Mouse (Mus musculus): Measurements from ENCODE around the gene Prf1.

Prf1 gene

GRCm38 (mm10) chr10:61337665-61338064 lies 40.0 kb downstream of the Prf1 start:
- no peak for DNase-seq (ENCODE audit: extremely low spot score)

DNA sequence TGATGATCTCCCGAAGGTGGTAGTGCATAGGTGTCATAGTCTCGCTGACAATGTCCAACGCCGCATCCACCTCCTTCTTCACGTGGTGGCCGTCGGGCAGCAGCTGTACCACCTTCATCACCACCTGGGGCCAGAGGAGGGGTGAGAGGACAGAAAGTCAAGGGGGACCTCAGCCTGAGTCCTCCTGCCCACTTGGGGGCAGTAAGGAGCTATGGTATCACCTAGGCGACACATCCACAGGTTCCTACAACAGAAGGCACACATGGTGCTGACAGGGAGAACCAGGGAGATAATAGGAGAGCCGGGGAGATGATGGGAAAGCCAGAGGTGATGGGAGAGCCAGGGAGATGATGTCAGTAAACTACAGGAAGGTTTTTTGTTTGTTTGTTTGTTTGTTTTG lies 41.6 kb downstream of the Prf1 start:
- no peak for DNase-seq (ENCODE audit: extremely low spot score)

DNA sequence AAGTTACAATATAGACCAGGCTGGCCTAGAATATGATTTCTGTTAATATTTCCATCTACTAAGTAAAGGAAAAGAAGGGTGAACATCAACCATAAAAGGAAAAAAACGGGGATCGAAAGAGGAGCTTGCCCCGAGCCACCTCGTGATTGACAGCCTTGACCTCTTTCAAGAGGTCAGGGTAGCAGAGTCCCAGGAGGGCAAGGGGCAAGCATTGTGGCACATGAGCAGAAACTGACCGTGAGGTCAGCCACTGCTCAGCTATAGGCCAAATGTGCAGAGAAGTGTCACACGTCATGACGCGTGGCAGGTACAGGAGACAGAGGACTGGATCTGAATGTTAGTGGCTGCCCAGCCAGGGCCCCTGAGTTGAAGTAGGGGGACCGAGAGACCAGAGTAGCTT lies 42.6 kb downstream of the Prf1 start:
- no peak for DNase-seq (ENCODE audit: extremely low spot score)

GRCm38 (mm10) chr10:61341045-61341444 lies 43.4 kb downstream of the Prf1 start:
- no peak for DNase-seq (ENCODE audit: extremely low spot score)

DNA sequence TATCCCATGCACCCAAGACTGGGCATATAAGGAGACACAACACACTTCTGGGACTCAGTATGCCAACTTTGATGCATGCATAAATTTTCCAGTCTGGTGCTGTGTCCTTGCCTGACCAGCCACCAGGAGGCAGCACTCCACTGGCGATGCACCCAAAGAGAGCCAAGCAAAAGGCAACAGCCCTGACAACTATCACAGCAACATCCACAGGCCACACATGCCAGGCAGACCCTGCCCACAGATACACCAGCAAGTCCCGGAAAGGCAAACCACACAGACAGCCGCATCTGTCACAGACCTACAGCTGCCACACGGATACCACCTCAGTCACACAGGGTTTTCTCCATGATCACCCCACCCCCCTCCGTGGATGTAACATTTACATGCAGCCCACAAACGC lies 43.9 kb downstream of the Prf1 start:
- peak; percentile 63 for DNase-seq (ENCODE audit: extremely low spot score)

- no peak for DNase-seq (ENCODE audit: extremely low spot score)
These were observed 45.1 kb downstream of the Prf1 start for GRCm38 (mm10) chr10:61342750-61343149.

DNA sequence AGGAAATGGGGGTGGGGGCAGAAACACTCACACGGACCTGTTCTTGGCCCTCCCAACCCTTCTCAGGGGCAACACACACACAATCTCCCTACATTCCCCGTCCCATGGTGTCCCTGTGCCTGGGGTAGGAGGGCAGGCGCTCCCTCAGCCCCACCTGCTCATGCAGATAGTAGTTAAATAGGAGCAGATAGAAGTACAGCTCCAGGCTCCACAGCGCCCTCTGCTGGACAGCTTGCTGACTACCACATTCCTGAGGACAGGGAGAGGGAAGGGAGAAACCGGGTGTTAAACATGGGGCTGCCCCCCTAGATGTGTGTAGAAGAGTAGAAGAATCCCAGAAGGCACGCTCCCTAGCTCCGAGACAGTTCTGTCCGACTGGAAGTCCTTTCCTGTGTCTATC lies 46.3 kb downstream of the Prf1 start:
- DNase-seq (ENCODE audit: extremely low spot score) = peak; percentile 62

DNA sequence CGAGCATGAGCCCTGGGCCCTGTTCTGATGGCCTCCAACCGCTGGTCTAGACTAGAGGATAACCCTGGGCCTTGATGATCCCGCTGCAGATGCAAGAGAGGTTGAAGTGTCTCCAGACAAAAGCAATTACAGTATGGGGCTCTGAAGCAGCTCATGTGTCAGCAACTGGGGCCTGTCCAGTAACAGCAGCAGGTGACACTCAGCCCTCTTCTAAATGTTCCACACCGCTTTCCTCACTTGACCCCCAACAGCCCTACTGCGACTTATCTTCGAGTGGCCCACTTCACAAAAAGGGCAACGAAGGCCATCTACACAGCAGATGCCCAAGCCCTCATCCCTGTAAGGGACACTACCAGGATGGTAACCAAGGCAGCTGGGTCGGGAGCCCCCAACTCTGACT lies 47.5 kb downstream of the Prf1 start:
- no peak for DNase-seq (ENCODE audit: extremely low spot score)

DNA sequence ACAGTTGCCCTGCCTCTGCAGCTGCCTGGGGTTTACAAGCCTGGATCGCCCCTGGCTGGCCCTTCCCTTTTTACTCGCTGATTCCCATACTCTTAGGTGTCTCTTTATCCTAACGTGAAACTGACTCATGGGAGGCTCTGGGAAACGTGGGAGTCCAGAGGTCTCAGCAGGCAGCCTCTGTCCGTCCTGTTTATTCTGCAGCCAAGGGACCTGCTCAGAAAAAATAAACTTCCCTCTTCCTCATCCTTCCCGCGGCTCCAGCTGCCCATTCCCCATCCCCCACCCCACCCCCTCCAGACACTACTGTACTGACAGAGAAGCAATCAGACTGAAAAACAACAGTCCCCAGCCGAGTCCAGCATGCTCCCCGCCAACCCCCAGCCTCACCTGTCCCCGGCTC lies 48.7 kb downstream of the Prf1 start:
- no peak for DNase-seq (ENCODE audit: extremely low spot score)

GRCm38 (mm10) chr10:61351216-61351615 lies 53.6 kb downstream of the Prf1 start:
- no peak for DNase-seq (ENCODE audit: extremely low spot score)

Measured in embryo, embryonic 9.5 days (tissue).